20 mouse cellular contexts compared by ENCODE assay signal in genomic region chr2:165651031-165651430, GRCm38 (mm10). TPM values are rescaled to one million over a fixed set of nuclear protein-coding genes. Genes with fewer than 3 reads are reported as not detected.
DNase-seq lines count a peak whose midpoint lies in the region; ATAC-seq and TF ChIP-seq lines count a peak whose summit lies in the region.
"Had no signal": no experiment of that assay in that cellular context is flagged by ENCODE, and none has a peak within 500 bp of the region (broad histone marks: within the 10 kb centered on the region; RNA-seq: fewer than 3 reads in every experiment).

No protein-coding gene starts in this region.

- H3K9me3 ChIP-seq in hindbrain, embryonic 13.5 days: no peaks in the 10 kb centered on the region
- no peaks in the 10 kb centered on the region for H3K9me3 ChIP-seq in hindbrain, postnatal 0 days (ENCODE audit: low read length)
- H3K9me3 ChIP-seq in neural tube, embryonic 13.5 days: no peaks in the 10 kb centered on the region
- no peaks in the 10 kb centered on the region for H3K9me3 ChIP-seq in intestine, postnatal 0 days (ENCODE audit: control insufficient read depth)
- H3K9me3 ChIP-seq: embryonic facial prominence, embryonic 12.5 days; forebrain, embryonic 15.5 days; heart, embryonic 15.5 days had no signal

- H3K36me3 ChIP-seq in hindbrain, embryonic 13.5 days: no peaks in the 10 kb centered on the region
- no peaks in the 10 kb centered on the region for H3K36me3 ChIP-seq in hindbrain, postnatal 0 days (ENCODE audit: insufficient read depth, low read length)
- H3K36me3 ChIP-seq in neural tube, embryonic 13.5 days: no peaks in the 10 kb centered on the region
- H3K36me3 ChIP-seq in intestine, postnatal 0 days (ENCODE audit: control insufficient read depth, insufficient read depth): no peaks in the 10 kb centered on the region
- H3K36me3 ChIP-seq: embryonic facial prominence, embryonic 12.5 days; forebrain, embryonic 15.5 days; heart, embryonic 15.5 days had no signal

- H3K4me1 ChIP-seq in hindbrain, embryonic 13.5 days (replicated peaks): peaks cover 42% of the 10 kb centered on the region
- peaks cover 12% of the 10 kb centered on the region for H3K4me1 ChIP-seq in hindbrain, postnatal 0 days (ENCODE audit: insufficient read depth, low read length)
- peaks cover 51% of the 10 kb centered on the region for H3K4me1 ChIP-seq in neural tube, embryonic 13.5 days (replicated peaks)
- H3K4me1 ChIP-seq in intestine, postnatal 0 days (replicated peaks; ENCODE audit: control insufficient read depth, insufficient read depth, low read length): no peaks in the 10 kb centered on the region

- ATAC-seq in hindbrain, embryonic 13.5 days (ENCODE audit: low FRiP score): no peak
- ATAC-seq in hindbrain, postnatal 0 days: no peak
- no peak for ATAC-seq in neural tube, embryonic 13.5 days (ENCODE audit: low read depth)
- no peak for ATAC-seq in intestine, postnatal 0 days
- ATAC-seq: forebrain, embryonic 15.5 days; inflammation-experienced regulatory T-cells, adult 6 months had no signal

- 42% methylated on average over 11 of the region's 11 CpGs for WGBS in hindbrain, embryonic 13.5 days
- 60% methylated on average over 11 of the region's 11 CpGs for WGBS in hindbrain, postnatal 0 days
- WGBS in neural tube, embryonic 13.5 days: 38% methylated on average over 11 of the region's 11 CpGs
- WGBS in intestine, postnatal 0 days: 46% methylated on average over 11 of the region's 11 CpGs

- no peaks in the 10 kb centered on the region for H3K27me3 ChIP-seq in hindbrain, embryonic 13.5 days
- H3K27me3 ChIP-seq in hindbrain, postnatal 0 days (ENCODE audit: insufficient read depth, low read length): no peaks in the 10 kb centered on the region
- no peaks in the 10 kb centered on the region for H3K27me3 ChIP-seq in neural tube, embryonic 13.5 days
- H3K27me3 ChIP-seq in intestine, postnatal 0 days (replicated peaks; ENCODE audit: control insufficient read depth, insufficient read depth, low read length): no peaks in the 10 kb centered on the region
- H3K27me3 ChIP-seq: embryonic facial prominence, embryonic 12.5 days; forebrain, embryonic 15.5 days had no signal

- peak overlapping the region; percentile 36; the same call in 1 of the 2 replicates for H3K27ac ChIP-seq in hindbrain, embryonic 13.5 days
- H3K27ac ChIP-seq in hindbrain, postnatal 0 days: no peak overlapping the region
- peak overlapping the region; percentile 52; the same call in 1 of the 2 replicates for H3K27ac ChIP-seq in neural tube, embryonic 13.5 days (replicated peaks)
- H3K27ac ChIP-seq in intestine, postnatal 0 days (ENCODE audit: low read depth, low read length): no peak overlapping the region
- H3K27ac ChIP-seq: embryonic facial prominence, embryonic 12.5 days; forebrain, embryonic 15.5 days; heart, embryonic 15.5 days had no signal

- no peak overlapping the region for H3K4me2 ChIP-seq in hindbrain, embryonic 13.5 days
- H3K4me2 ChIP-seq in hindbrain, postnatal 0 days (ENCODE audit: low read depth, low read length): no peak overlapping the region
- H3K4me2 ChIP-seq in neural tube, embryonic 13.5 days: no peak overlapping the region
- H3K4me2 ChIP-seq in intestine, postnatal 0 days (replicated peaks; ENCODE audit: low read depth): no peak overlapping the region
- H3K4me2 ChIP-seq: embryonic facial prominence, embryonic 12.5 days; forebrain, embryonic 15.5 days; heart, embryonic 11.5 days; heart, embryonic 15.5 days had no signal

- no peak overlapping the region for H3K4me3 ChIP-seq in hindbrain, embryonic 13.5 days
- no peak overlapping the region for H3K4me3 ChIP-seq in hindbrain, postnatal 0 days (ENCODE audit: low read length)
- no peak overlapping the region for H3K4me3 ChIP-seq in neural tube, embryonic 13.5 days
- no peak overlapping the region for H3K4me3 ChIP-seq in intestine, postnatal 0 days (ENCODE audit: low read depth, low read length)
- H3K4me3 ChIP-seq: embryonic facial prominence, embryonic 12.5 days; forebrain, embryonic 15.5 days; heart, embryonic 15.5 days had no signal

- peak; percentile 55 for DNase-seq in adrenal gland, postnatal 14 days
- DNase-seq in adrenal gland, postnatal 25 days: no peak
- DNase-seq in hindbrain, postnatal 0 days (ENCODE audit: low spot score): no peak
- DNase-seq in neural tube, embryonic 10.5 days (ENCODE audit: extremely low spot score, low spot score): no peak
- DNase-seq in mesoderm, embryonic 11.5 days (ENCODE audit: low read depth, low spot score): peak; percentile 55
- DNase-seq: cerebellum, adult 8-10 months; cerebellum, postnatal 14 days; embryo, embryonic 11 days; gastrocnemius, postnatal 36 days; heart, adult 18-20 months; heart, postnatal 14 days; kidney, adult 11 months had no signal

- H3K9ac ChIP-seq in hindbrain, embryonic 13.5 days: no peak overlapping the region
- H3K9ac ChIP-seq in hindbrain, postnatal 0 days (replicated peaks; ENCODE audit: low read length): no peak overlapping the region
- H3K9ac ChIP-seq in neural tube, embryonic 13.5 days: no peak overlapping the region
- no peak overlapping the region for H3K9ac ChIP-seq in intestine, postnatal 0 days (ENCODE audit: low read depth, low read length)
- H3K9ac ChIP-seq: embryonic facial prominence, embryonic 12.5 days; forebrain, embryonic 15.5 days; heart, embryonic 15.5 days had no signal

- no peak for TF ChIP-seq CTCF in hindbrain, postnatal 0 days (IDR thresholded peaks at IDR 0.05; ENCODE audit: low read depth)
- TF ChIP-seq CTCF in intestine, postnatal 0 days (IDR thresholded peaks at IDR 0.05; ENCODE audit: low read depth): no peak

RNA-seq across cellular contexts. Expression of gene Eya2, which starts 56.2 kb away (rescaled TPM):
- total RNA-seq in adrenal gland, postnatal 14 days (2021): 3.2 and 5.3 TPM in 2 replicates
- total RNA-seq in adrenal gland, postnatal 25 days (2021): 2.2 and 3.8 TPM in 2 replicates
- 12.8 and 13.1 TPM in 2 replicates for polyA plus RNA-seq in hindbrain, embryonic 13.5 days (2015; fragmentation: Nextera tagmentation; extraction: Ambion mirVana)
- 12.1 and 20.1 TPM in 2 replicates for total RNA-seq in hindbrain, postnatal 0 days (2014; rRNA removed)
- polyA plus RNA-seq in hindbrain, postnatal 0 days (2015; fragmentation: Nextera tagmentation; extraction: Ambion mirVana): 9.9 and 10.0 TPM in 2 replicates
- 13.2 and 18.2 TPM in 2 replicates for polyA plus RNA-seq in neural tube, embryonic 13.5 days (2015; fragmentation: Nextera tagmentation; extraction: Ambion mirVana)
- 0.16 and 0.51 TPM in 2 replicates for polyA plus RNA-seq in intestine, postnatal 0 days (2015; fragmentation: Nextera tagmentation; extraction: Ambion mirVana)

Comparison
In these comparisons a context has a peak if more than half of its experiments do, and no peak if none do; other contexts are left out.
1. DNase-seq: peak in adrenal gland, postnatal 14 days (single experiment) and mesoderm, embryonic 11.5 days (single experiment); none in adrenal gland, postnatal 25 days (single experiment), hindbrain, postnatal 0 days (single experiment) and neural tube, embryonic 10.5 days (single experiment).
2. H3K27ac ChIP-seq: peak in hindbrain, embryonic 13.5 days (single experiment) and neural tube, embryonic 13.5 days (single experiment); none in hindbrain, postnatal 0 days (single experiment) and intestine, postnatal 0 days (single experiment).